Mouse (Mus musculus): ENCODE measurements around the gene Ift122.
A peak's percentile ranks its signal among the peaks of the same experiment; 100 is the strongest.

The Ift122 gene

GRCm38 (mm10) chr6:115853091-115853813, at the start of gene Ift122, which contains the start of gene Mbd4:
Ift122 (plus strand) TSS chr6:115853470.
Mbd4 (minus strand) TSS chr6:115853371.
- DNase-seq (ENCODE audit: low spot score), result peak; percentile 98

- peak; percentile 84 for DNase-seq (ENCODE audit: low spot score)
These were observed 49.5 kb upstream of the Ift122 start for GRCm38 (mm10) chr6:115803541-115804382.

GRCm38 (mm10) chr6:115804432-115805192, 48.7 kb upstream of the Ift122 start:
- no peak for DNase-seq (ENCODE audit: low spot score)

GRCm38 (mm10) chr6:115807464-115808195, 45.6 kb upstream of the Ift122 start:
- no peak for DNase-seq (ENCODE audit: low spot score)

- no peak for DNase-seq (ENCODE audit: low spot score)
These were observed 45.1 kb upstream of the Ift122 start for GRCm38 (mm10) chr6:115808196-115808487.

GRCm38 (mm10) chr6:115808488-115809231, 44.6 kb upstream of the Ift122 start, which contains the start of gene Rpl32:
Rpl32 (minus strand) TSS chr6:115808747.
- peak; percentile 87 for DNase-seq (ENCODE audit: low spot score)

- no peak for DNase-seq (ENCODE audit: low spot score)
These were observed 41.7 kb upstream of the Ift122 start for GRCm38 (mm10) chr6:115811606-115812005.

GRCm38 (mm10) chr6:115814104-115814503, 39.2 kb upstream of the Ift122 start:
- DNase-seq (ENCODE audit: low spot score), result peak; percentile 55

- DNase-seq (ENCODE audit: low spot score), result no peak
These were observed 38.2 kb upstream of the Ift122 start for GRCm38 (mm10) chr6:115815041-115815440.

- DNase-seq (ENCODE audit: low spot score), result no peak
These were observed 35.1 kb upstream of the Ift122 start for GRCm38 (mm10) chr6:115818129-115818528.

GRCm38 (mm10) chr6:115821216-115821993, 31.9 kb upstream of the Ift122 start:
- no peak for DNase-seq (ENCODE audit: low spot score)

GRCm38 (mm10) chr6:115823850-115824464, 29.3 kb upstream of the Ift122 start:
- DNase-seq (ENCODE audit: low spot score), result peak; percentile 58

GRCm38 (mm10) chr6:115830779-115831601, 22.3 kb upstream of the Ift122 start:
- DNase-seq (ENCODE audit: low spot score), result no peak

- DNase-seq (ENCODE audit: low spot score), result no peak
These were observed 21.0 kb upstream of the Ift122 start for GRCm38 (mm10) chr6:115832152-115832850.

GRCm38 (mm10) chr6:115833861-115834260, 19.4 kb upstream of the Ift122 start:
- DNase-seq (ENCODE audit: low spot score), result no peak

- DNase-seq (ENCODE audit: low spot score), result peak; percentile 73
These were observed 15.1 kb upstream of the Ift122 start, which contains the start of gene Efcab12 for GRCm38 (mm10) chr6:115838161-115838597. Efcab12 (minus strand) TSS chr6:115838412.

- no peak for DNase-seq (ENCODE audit: low spot score)
These were observed 14.5 kb upstream of the Ift122 start for GRCm38 (mm10) chr6:115838745-115839144.

- DNase-seq (ENCODE audit: low spot score), result no peak
These were observed 8.3 kb upstream of the Ift122 start for GRCm38 (mm10) chr6:115845006-115845405.

All from urinary bladder, postnatal 14 days (tissue).